Mouse (Mus musculus): ENCODE measurements at regions not wholly inside any gene's neighbourhood (a gene's known extent, or its start where the extent isn't known, plus 50 kb on each side); places are given as distances from the start of the nearest gene placed in this dataset.

DNA sequence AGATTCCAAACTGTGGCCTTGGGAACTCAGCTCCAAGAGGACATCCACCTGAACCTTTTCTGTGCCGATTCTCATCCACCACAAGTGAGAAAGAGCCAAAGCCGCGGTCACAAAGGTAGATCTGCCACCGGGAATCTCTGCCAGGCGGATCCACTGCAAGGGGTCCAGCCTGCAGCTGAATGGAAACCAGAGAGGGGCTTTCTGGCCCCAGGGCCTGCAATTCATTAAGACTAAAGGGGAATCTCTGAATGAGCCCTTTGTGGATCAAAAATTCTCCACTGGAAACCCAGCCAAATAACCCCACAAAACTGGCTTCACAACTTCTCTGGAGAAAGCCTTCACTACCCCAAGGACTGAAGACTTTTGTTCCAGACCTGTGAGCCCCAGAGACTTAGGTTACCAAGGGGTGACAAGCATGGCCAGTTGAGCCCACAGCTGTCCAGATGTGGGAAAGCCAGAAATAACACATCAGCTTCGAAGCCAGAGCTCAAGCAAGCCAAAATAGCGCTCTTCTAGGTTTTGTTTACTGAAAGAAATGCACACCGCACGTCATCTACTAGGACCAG lies 68.3 kb downstream of the Psmg1 start:
- Histone ChIP-seq H3K36me3 (ENCODE audit: control insufficient read depth, insufficient read depth, low read length) (no peaks in the 10 kb centered on the region), H3K27me3 (ENCODE audit: control insufficient read depth, insufficient read depth, low read length) (no peaks in the 10 kb centered on the region), H3K9ac (ENCODE audit: low read depth, low read length) (no peak overlapping the region), H3K79me2 (ENCODE audit: control insufficient read depth, insufficient read depth, low read length) (no peaks in the 10 kb centered on the region), H3K4me1 (ENCODE audit: control insufficient read depth, insufficient read depth, low read length) (no peaks in the 10 kb centered on the region), H3K27ac (replicated peaks; ENCODE audit: insufficient read depth, low read depth, low read length) (no peak overlapping the region), H3K4me3 (ENCODE audit: insufficient read depth, low read depth, low read length) (no peak overlapping the region)
- TF ChIP-seq CTCF (IDR thresholded peaks at IDR 0.05; ENCODE audit: low read depth, low read length) = no peak
- no peak for TF ChIP-seq POLR2A (IDR thresholded peaks at IDR 0.05; ENCODE audit: extremely low read depth, insufficient read depth, low read length)
- DNase-seq (ENCODE audit: extremely low read depth, low read depth, low spot score) = no peak
- 94% methylated on average over 9 of the region's 9 CpGs for WGBS

DNA sequence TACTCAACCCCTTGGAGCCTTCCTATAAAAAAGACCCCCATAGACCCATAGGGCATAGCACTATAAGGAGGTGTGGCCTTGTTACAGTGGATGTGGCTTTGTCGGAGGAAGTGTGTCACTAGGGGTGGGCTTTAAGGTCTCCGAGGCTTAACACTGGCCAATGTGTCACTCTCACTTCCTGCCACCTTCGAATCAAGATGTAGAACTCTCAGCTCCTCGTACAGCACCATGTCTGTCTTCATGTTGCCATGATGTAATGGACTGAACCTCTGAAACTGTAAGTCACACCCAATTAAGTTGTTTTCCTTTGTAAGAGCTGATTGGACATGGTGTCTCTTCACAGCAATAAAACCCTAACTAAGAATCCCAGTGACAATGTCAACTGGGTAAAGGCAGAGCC lies 69.6 kb downstream of the Psmg1 start:
- 85% methylated on average over 4 of the region's 4 CpGs for WGBS
- DNase-seq (ENCODE audit: extremely low read depth, low read depth, low spot score) = no peak
- TF ChIP-seq POLR2A (IDR thresholded peaks at IDR 0.05; ENCODE audit: extremely low read depth, insufficient read depth, low read length) (no peak), CTCF (IDR thresholded peaks at IDR 0.05; ENCODE audit: low read depth, low read length) (no peak)
- H3K4me3 ChIP-seq (ENCODE audit: insufficient read depth, low read depth, low read length) = no peak overlapping the region
- H3K36me3 ChIP-seq (ENCODE audit: control insufficient read depth, insufficient read depth, low read length) = no peaks in the 10 kb centered on the region
- no peaks in the 10 kb centered on the region for H3K4me1 ChIP-seq (ENCODE audit: control insufficient read depth, insufficient read depth, low read length)
- no peaks in the 10 kb centered on the region for H3K79me2 ChIP-seq (ENCODE audit: control insufficient read depth, insufficient read depth, low read length)
- H3K27me3 ChIP-seq (ENCODE audit: control insufficient read depth, insufficient read depth, low read length) = no peaks in the 10 kb centered on the region
- H3K27ac ChIP-seq (replicated peaks; ENCODE audit: insufficient read depth, low read depth, low read length) = no peak overlapping the region
- H3K9ac ChIP-seq (ENCODE audit: low read depth, low read length) = no peak overlapping the region

DNA sequence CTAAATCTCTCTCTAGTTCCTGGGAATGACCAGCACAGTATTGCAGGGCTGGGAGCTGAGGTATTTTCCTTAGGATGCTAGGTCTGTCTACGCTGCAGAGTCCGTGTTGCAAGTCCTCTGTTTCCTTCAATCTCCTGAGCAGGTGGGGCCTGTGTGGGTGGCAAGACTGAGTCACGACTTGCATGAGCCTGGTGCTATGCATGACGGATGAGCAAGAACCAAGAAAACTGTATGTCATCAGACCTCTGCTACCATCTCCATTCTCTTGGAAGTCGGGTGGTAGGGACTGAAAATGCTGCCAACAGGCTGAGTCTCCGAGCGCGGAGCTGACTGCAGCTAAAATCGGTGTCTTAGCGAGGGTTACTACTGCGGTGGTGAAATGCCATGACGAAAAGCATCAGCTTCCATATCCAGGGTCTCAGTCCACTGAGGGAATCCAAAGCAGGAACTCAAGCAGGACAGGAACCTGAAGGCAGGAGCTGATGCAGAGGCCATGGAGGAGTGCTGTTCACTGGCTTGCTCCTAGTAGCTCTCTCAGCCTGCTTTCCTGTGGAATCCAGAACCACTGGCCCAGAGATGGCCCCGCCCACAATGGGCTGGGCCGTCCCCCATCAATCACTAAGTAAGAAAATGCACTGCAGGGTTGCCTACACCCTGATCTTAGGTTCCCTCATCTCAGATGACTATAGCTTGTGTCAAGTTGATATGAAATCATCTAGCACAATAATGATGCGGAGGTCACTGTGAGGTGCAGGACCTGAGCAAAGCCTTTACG lies 71.9 kb downstream of the Psmg1 start:
- H3K4me1 ChIP-seq (ENCODE audit: control insufficient read depth, insufficient read depth, low read length) = no peaks in the 10 kb centered on the region
- H3K9ac ChIP-seq (ENCODE audit: low read depth, low read length) = no peak overlapping the region
- H3K36me3 ChIP-seq (ENCODE audit: control insufficient read depth, insufficient read depth, low read length) = no peaks in the 10 kb centered on the region
- H3K79me2 ChIP-seq (ENCODE audit: control insufficient read depth, insufficient read depth, low read length) = no peaks in the 10 kb centered on the region
- TF ChIP-seq CTCF (IDR thresholded peaks at IDR 0.05; ENCODE audit: low read depth, low read length) (no peak), POLR2A (IDR thresholded peaks at IDR 0.05; ENCODE audit: extremely low read depth, insufficient read depth, low read length) (no peak)
- 94% methylated on average over 16 of the region's 16 CpGs for WGBS
- no peak overlapping the region for H3K4me3 ChIP-seq (ENCODE audit: insufficient read depth, low read depth, low read length)
- H3K27me3 ChIP-seq (ENCODE audit: control insufficient read depth, insufficient read depth, low read length) = no peaks in the 10 kb centered on the region
- DNase-seq (ENCODE audit: extremely low read depth, low read depth, low spot score) = no peak
- no peak overlapping the region for H3K27ac ChIP-seq (replicated peaks; ENCODE audit: insufficient read depth, low read depth, low read length)

DNA sequence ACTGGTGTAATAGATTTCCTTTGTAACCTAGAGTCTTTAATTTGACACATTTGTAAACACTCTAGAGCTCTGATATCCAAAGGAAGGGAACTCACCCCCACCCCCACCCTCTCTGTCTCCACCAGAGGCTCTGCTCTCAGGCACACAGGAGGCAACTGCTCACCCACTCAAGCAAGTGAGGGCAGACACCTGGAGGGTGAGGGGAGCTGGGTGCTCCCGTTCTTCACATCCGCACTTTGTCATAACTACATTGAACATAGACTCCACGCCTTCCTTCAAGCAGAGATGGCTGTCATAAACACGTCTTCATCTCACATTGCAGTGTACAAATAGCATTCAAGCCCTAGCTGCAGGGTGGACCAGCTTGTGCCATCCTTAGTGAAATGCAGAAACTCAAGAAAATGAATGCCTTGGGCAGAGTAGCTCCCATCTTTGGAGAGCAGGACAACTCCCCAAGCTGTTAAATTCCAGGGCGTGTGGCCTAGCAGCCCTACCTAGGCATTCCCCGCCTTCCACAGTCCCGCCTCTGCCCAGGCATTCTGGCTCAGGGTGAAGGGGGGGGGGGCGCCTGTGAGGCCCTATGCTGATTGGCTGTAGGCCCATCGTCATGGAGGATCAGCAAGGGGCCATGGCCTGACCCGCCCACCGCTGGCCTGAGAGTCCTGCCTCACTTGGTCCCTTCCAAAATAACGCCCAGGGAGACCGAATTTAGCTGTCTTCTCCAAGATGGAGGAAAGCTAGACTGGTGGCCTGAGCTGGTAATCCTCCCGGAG lies 72.9 kb downstream of the Psmg1 start:
- H3K27ac ChIP-seq (replicated peaks; ENCODE audit: insufficient read depth, low read depth, low read length) = no peak overlapping the region
- WGBS = 92% methylated on average over 14 of the region's 14 CpGs
- H3K4me3 ChIP-seq (ENCODE audit: insufficient read depth, low read depth, low read length) = no peak overlapping the region
- no peaks in the 10 kb centered on the region for H3K36me3 ChIP-seq (ENCODE audit: control insufficient read depth, insufficient read depth, low read length)
- DNase-seq (ENCODE audit: extremely low read depth, low read depth, low spot score) = no peak
- no peaks in the 10 kb centered on the region for H3K27me3 ChIP-seq (ENCODE audit: control insufficient read depth, insufficient read depth, low read length)
- H3K9ac ChIP-seq (ENCODE audit: low read depth, low read length) = no peak overlapping the region
- no peaks in the 10 kb centered on the region for H3K79me2 ChIP-seq (ENCODE audit: control insufficient read depth, insufficient read depth, low read length)
- TF ChIP-seq CTCF (IDR thresholded peaks at IDR 0.05; ENCODE audit: low read depth, low read length) (no peak), POLR2A (IDR thresholded peaks at IDR 0.05; ENCODE audit: extremely low read depth, insufficient read depth, low read length) (no peak)
- H3K4me1 ChIP-seq (ENCODE audit: control insufficient read depth, insufficient read depth, low read length) = no peaks in the 10 kb centered on the region

DNA sequence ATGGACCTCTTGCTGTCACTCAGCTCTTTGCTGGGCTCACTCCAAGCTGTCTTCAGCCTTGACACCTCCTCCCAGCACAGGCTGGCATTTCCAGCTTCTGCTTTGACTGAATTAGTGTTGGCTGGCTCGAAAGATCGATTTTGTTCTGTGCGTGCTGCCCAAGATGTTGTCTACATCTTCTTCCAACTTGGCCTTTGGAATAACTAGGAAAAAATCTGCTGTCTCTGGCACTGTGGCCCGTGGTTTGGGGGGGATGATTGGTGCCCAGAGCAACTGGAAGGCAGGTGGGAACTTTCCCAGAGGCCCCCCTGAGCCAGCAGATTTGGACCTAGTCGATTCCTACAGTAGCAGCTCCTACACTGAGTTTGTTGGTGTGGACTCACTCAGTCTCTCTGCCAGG lies 76.9 kb downstream of the Psmg1 start:
- DNase-seq (ENCODE audit: extremely low read depth, low read depth, low spot score) = no peak
- TF ChIP-seq POLR2A (IDR thresholded peaks at IDR 0.05; ENCODE audit: extremely low read depth, insufficient read depth, low read length) = no peak
- TF ChIP-seq CTCF (IDR thresholded peaks at IDR 0.05; ENCODE audit: low read depth, low read length) = no peak
- Histone ChIP-seq H3K79me2 (ENCODE audit: control insufficient read depth, insufficient read depth, low read length) (no peaks in the 10 kb centered on the region), H3K36me3 (ENCODE audit: control insufficient read depth, insufficient read depth, low read length) (no peaks in the 10 kb centered on the region), H3K27me3 (ENCODE audit: control insufficient read depth, insufficient read depth, low read length) (no peaks in the 10 kb centered on the region), H3K4me1 (ENCODE audit: control insufficient read depth, insufficient read depth, low read length) (no peaks in the 10 kb centered on the region), H3K27ac (replicated peaks; ENCODE audit: insufficient read depth, low read depth, low read length) (no peak overlapping the region), H3K9ac (ENCODE audit: low read depth, low read length) (no peak overlapping the region), H3K4me3 (ENCODE audit: insufficient read depth, low read depth, low read length) (no peak overlapping the region)
- WGBS = 80% methylated on average over 5 of the region's 5 CpGs
